Mouse (Mus musculus): ENCODE results near the gene Smad6. TPM values are rescaled to one million over a fixed set of nuclear protein-coding genes. Genes with fewer than 3 reads are reported as not detected.

Smad6 gene
- polyA plus RNA-seq, 1 experiment from 2014 or later = 1.8 TPM

DNA sequence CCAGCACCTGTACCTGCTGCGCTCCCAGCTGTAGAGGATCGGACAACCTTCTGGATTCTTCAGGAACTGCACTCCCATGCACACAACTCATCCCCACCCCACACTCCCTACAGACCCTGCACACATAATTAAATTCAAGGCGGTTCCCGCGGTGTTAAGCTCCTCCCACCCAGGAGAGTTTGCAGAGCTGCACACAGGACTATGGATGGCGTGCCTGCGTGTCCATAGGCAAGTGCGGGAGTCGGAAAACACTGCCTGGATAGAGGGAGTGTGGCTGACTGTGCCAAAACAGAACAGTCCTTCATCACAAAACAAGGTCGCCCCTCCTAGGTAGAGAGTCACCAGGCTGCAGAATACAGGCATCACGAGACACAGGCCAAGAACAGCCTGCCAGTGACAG, 45.9 kb downstream of the Smad6 start:
- Histone ChIP-seq H3K4me3 (ENCODE audit: low read depth, low read length) (no peak overlapping the region), H3K4me1 (ENCODE audit: insufficient read depth) (peaks cover 25% of the 10 kb centered on the region), H3K9me3 (ENCODE audit: low read length) (no peaks in the 10 kb centered on the region), H3K4me2 (ENCODE audit: low read depth, low read length) (peak overlapping the region; percentile 16; the same call in 1 of the 2 replicates), H3K9ac (replicated peaks) (no peak overlapping the region; the same call in 1 of the 2 replicates), H3K36me3 (replicated peaks; ENCODE audit: insufficient read depth, low read length) (no peaks in the 10 kb centered on the region), H3K27ac (ENCODE audit: low read depth) (no peak overlapping the region), H3K27me3 (ENCODE audit: insufficient read depth, low read length) (no peaks in the 10 kb centered on the region)
- 59% methylated on average over 11 of the region's 11 CpGs for WGBS (ENCODE audit: insufficient replicate concordance)
- no peak for TF ChIP-seq CTCF (IDR thresholded peaks at IDR 0.05; ENCODE audit: low read depth)
- no peak for TF ChIP-seq EP300 (IDR thresholded peaks at IDR 0.05; ENCODE audit: low read depth)
- DNase-seq = no peak
- peak; percentile 6; the same call in 1 of the 2 replicates for ATAC-seq

- Histone ChIP-seq H3K27me3 (ENCODE audit: insufficient read depth, low read length) (no peaks in the 10 kb centered on the region), H3K9ac (replicated peaks) (no peak overlapping the region), H3K4me3 (ENCODE audit: low read depth, low read length) (no peak overlapping the region), H3K4me1 (ENCODE audit: insufficient read depth) (peaks cover 18% of the 10 kb centered on the region), H3K4me2 (ENCODE audit: low read depth, low read length) (no peak overlapping the region), H3K27ac (ENCODE audit: low read depth) (no peak overlapping the region), H3K36me3 (replicated peaks; ENCODE audit: insufficient read depth, low read length) (no peaks in the 10 kb centered on the region), H3K9me3 (ENCODE audit: low read length) (no peaks in the 10 kb centered on the region)
- no peak for DNase-seq
- TF ChIP-seq CTCF (IDR thresholded peaks at IDR 0.05; ENCODE audit: low read depth) (no peak), EP300 (IDR thresholded peaks at IDR 0.05; ENCODE audit: low read depth) (no peak)
- ATAC-seq = peak; percentile 46
- 41% methylated on average over 13 of the region's 13 CpGs for WGBS (ENCODE audit: insufficient replicate concordance)
These were observed 47.4 kb downstream of the Smad6 start for GRCm38 (mm10) chr9:63974258-63975023.

- TF ChIP-seq EP300 (IDR thresholded peaks at IDR 0.05; ENCODE audit: low read depth) (no peak), CTCF (IDR thresholded peaks at IDR 0.05; ENCODE audit: low read depth) (no peak)
- Histone ChIP-seq H3K27ac (ENCODE audit: low read depth) (no peak overlapping the region), H3K9ac (replicated peaks) (no peak overlapping the region), H3K4me1 (ENCODE audit: insufficient read depth) (peaks cover 16% of the 10 kb centered on the region), H3K4me3 (ENCODE audit: low read depth, low read length) (no peak overlapping the region), H3K4me2 (ENCODE audit: low read depth, low read length) (no peak overlapping the region), H3K36me3 (replicated peaks; ENCODE audit: insufficient read depth, low read length) (no peaks in the 10 kb centered on the region), H3K27me3 (ENCODE audit: insufficient read depth, low read length) (no peaks in the 10 kb centered on the region), H3K9me3 (ENCODE audit: low read length) (no peaks in the 10 kb centered on the region)
- no peak for ATAC-seq
- DNase-seq = no peak
- 49% methylated on average over 14 of the region's 14 CpGs for WGBS (ENCODE audit: insufficient replicate concordance)
These were observed 48.1 kb downstream of the Smad6 start for GRCm38 (mm10) chr9:63973662-63974190.

GRCm38 (mm10) chr9:63972576-63973290, 49.1 kb downstream of the Smad6 start:
- H3K4me3 ChIP-seq (ENCODE audit: low read depth, low read length) = no peak overlapping the region
- H3K9ac ChIP-seq (replicated peaks) = no peak overlapping the region
- H3K9me3 ChIP-seq (ENCODE audit: low read length) = no peaks in the 10 kb centered on the region
- H3K27me3 ChIP-seq (ENCODE audit: insufficient read depth, low read length) = no peaks in the 10 kb centered on the region
- H3K4me2 ChIP-seq (ENCODE audit: low read depth, low read length) = no peak overlapping the region
- H3K27ac ChIP-seq (ENCODE audit: low read depth) = no peak overlapping the region
- ATAC-seq (no peak), DNase-seq (no peak)
- peaks cover 17% of the 10 kb centered on the region for H3K4me1 ChIP-seq (ENCODE audit: insufficient read depth)
- 73% methylated on average over 11 of the region's 11 CpGs for WGBS (ENCODE audit: insufficient replicate concordance)
- no peak for TF ChIP-seq CTCF (IDR thresholded peaks at IDR 0.05; ENCODE audit: low read depth)
- no peak for TF ChIP-seq EP300 (IDR thresholded peaks at IDR 0.05; ENCODE audit: low read depth)
- H3K36me3 ChIP-seq (replicated peaks; ENCODE audit: insufficient read depth, low read length) = no peaks in the 10 kb centered on the region

DNA sequence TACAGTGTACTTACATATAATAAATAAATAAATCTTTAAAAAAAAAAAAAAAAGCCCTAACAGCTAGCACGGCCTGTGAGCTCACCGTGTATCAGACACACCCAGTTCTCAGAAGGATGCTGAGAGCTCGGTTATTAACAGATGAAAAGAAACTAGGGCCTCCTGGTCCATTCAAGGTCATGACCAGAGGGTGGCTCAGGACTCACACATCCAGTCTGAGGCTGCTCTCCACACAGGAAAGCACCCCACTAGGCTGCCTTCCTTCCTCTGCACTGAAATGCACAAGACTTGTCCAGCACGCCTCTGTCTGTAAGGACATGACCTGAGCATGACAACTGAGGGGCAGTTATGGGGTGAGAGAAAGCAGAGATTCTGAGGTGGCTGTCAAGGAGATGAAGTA, 50.3 kb downstream of the Smad6 start:
- H3K4me1 ChIP-seq (ENCODE audit: insufficient read depth) = peaks cover 20% of the 10 kb centered on the region
- no peaks in the 10 kb centered on the region for H3K27me3 ChIP-seq (ENCODE audit: insufficient read depth, low read length)
- no peaks in the 10 kb centered on the region for H3K36me3 ChIP-seq (replicated peaks; ENCODE audit: insufficient read depth, low read length)
- H3K27ac ChIP-seq (ENCODE audit: low read depth) = no peak overlapping the region
- no peaks in the 10 kb centered on the region for H3K9me3 ChIP-seq (ENCODE audit: low read length)
- TF ChIP-seq EP300 (IDR thresholded peaks at IDR 0.05; ENCODE audit: low read depth) = no peak
- no peak for TF ChIP-seq CTCF (IDR thresholded peaks at IDR 0.05; ENCODE audit: low read depth)
- ATAC-seq (no peak), DNase-seq (no peak)
- 37% methylated on average over 4 of the region's 4 CpGs for WGBS (ENCODE audit: insufficient replicate concordance)
- H3K9ac ChIP-seq (replicated peaks) = no peak overlapping the region
- H3K4me2 ChIP-seq (ENCODE audit: low read depth, low read length) = no peak overlapping the region
- no peak overlapping the region for H3K4me3 ChIP-seq (ENCODE audit: low read depth, low read length)

DNA sequence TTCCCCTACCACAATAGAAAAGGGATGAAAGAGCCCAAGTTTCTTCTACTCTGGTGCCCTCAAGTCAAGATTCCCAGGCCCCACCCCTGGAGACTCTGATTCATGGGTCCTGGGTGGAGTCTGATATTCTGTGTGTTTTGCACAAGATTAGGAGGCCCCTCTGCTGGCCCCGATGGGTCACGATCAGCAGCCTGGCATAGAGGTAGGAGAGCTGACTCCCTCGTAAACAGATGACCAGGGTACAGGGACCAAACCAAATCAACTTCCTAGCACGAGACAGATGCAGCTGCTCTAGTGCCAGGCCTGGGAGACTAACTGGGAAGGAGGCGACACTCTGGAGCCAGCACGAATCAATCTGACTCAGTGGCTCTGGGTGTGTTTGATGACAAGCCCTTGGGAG, 51.0 kb downstream of the Smad6 start:
- DNase-seq (no peak), ATAC-seq (peak; percentile 32; the same call in 1 of the 2 replicates)
- no peaks in the 10 kb centered on the region for H3K36me3 ChIP-seq (replicated peaks; ENCODE audit: insufficient read depth, low read length)
- H3K9ac ChIP-seq (replicated peaks) = no peak overlapping the region
- no peak overlapping the region for H3K4me2 ChIP-seq (ENCODE audit: low read depth, low read length)
- WGBS (ENCODE audit: insufficient replicate concordance) = 56% methylated on average over 6 of the region's 6 CpGs
- peak overlapping the region; percentile 57 for H3K27ac ChIP-seq (ENCODE audit: low read depth)
- TF ChIP-seq CTCF (IDR thresholded peaks at IDR 0.05; ENCODE audit: low read depth) (no peak), EP300 (IDR thresholded peaks at IDR 0.05; ENCODE audit: low read depth) (no peak)
- no peaks in the 10 kb centered on the region for H3K27me3 ChIP-seq (ENCODE audit: insufficient read depth, low read length)
- H3K4me1 ChIP-seq (ENCODE audit: insufficient read depth) = peaks cover 19% of the 10 kb centered on the region
- H3K9me3 ChIP-seq (ENCODE audit: low read length) = no peaks in the 10 kb centered on the region
- no peak overlapping the region for H3K4me3 ChIP-seq (ENCODE audit: low read depth, low read length)
